Mouse (Mus musculus) right cerebral cortex, postnatal 14 days (tissue): ENCODE measurements around the gene Sart1.
"Not testable (repeated sequence)": the region's sequence is repeated elsewhere in the genome, so short reads cannot be mapped to it uniquely, and the experiment has no call there.

Experiments used
- DNase-seq: peaks from one replicate; pipeline ENCODE4 v3.0.0; 2022

Sart1 gene

DNA sequence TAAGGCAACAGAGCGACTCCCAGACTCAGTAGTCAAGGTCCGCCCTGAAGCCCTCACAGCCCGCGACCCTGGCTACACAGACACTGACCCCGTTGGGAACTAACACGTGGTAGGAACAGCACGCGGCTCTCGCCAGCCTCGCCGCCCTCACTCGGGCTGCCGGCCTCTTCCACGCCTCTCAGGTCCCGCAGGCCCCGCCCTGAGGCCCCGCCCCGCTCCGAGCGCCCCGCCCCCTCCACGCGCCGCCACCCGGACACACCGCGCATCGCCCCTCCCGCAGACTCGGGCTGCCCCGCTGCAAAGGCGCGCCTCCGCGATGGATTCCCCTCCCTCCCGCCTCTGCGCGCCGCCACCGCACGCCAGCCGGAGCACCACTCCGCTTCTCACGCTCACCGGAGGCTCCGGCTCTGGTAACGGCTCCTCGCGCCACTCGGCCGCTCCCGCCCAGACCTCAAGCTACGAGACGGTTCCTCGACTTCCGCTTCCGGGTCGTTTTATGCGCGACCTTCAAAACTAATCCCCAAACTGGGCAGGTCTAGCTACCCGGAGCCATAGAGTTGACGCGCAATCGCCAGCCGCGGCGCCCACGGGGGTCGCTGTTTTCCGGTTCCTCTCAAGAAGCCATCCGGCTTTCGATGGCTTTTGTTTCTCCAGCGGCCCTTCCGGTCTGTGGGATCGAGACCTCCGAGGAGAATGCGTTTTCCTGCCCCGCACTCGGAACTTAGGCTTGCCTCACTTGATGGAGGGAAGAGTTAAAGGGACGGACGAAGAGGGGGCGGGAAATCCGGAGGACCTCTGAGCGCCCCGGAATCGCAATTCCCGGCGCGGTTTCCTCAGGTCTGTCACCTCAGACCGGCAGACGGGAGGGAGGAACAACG, 22.1 kb downstream of the Sart1 start, which contains the start of gene Eif1ad:
Gene Eif1ad, plus strand, starts transcription at position 567 of the 878 bp plus-strand sequence.
- DNase-seq: peak; percentile 91

DNA sequence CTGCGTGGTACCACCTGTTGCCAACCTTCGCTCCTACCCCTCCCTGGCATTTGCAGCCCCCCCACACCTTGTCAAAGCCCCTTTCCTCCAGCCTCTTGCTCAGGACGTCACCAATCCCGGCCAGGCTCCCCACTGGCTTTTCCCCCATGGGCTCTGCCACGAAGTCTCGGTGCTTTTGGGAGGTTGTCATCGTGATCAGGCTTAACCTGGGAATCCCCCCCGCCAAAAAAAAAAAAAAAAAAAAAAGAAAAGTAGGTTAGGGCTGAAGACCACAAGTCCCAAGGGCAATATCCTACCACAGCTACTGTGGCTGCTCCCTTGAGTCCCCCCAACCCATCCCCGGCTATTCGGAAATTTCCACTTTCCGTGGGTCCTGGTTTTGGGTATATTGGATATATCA, 22.8 kb downstream of the Sart1 start:
- DNase-seq: no peak

DNA sequence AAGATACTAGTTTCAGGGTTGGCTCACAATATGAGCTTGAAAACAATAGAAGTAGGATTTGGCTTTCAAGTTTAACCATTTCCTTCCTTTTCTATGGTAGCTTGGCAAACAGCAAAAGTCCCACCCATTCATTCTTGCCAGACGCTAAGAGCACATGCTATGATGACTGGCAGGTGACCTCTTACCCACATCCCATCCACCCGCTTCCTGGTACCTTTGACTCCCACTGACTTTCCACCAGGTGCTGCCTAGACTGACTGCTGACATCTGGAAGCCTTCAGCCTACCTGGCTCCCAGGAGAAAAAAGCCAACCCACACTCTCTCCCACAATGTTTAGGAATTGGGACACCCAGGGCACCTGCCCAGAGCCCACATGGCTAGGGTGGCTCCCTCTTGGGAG, 24.4 kb downstream of the Sart1 start:
- DNase-seq: no peak

GRCm38 (mm10) chr19:5362186-5362585, 26.3 kb downstream of the Sart1 start:
- DNase-seq: no peak

DNA sequence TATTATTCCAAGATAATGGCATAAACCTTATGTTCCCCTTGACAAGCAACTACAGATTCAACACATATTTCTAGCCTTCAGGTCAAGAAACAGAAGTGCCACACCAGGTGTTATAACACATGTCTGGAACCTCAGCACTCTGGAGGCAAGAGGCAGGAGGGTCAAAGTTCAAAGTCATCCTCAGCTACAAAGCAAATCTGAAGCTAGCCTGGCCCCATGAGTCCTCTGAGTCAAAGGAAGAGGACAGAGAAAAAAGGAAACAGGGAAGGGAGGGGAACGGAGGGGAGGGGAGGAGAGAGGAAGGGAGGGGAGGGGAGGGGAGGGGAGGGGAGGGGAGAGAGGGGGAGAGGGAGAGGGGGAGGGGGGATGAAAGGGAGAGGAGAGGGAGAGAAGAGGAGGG, 32.4 kb downstream of the Sart1 start:
- no peak for DNase-seq

DNA sequence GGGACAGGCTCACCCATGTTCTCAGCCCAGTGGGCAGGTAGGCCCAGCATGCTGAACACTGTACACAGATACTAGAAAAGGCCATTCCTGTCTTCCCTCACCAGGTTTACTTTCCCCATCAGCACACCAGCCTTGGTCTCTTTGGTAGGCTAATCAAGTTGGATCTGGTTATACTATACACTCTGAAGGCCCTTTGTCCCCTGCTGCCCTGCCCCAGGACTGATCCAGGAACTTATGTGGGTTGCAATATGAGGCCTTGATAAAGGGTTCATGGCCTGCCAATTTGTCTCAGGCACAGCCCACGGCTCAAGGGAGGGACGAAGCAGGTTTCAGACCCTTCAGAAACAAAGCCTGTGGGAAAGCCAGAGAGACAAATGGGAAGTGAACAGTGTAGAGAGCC, 34.9 kb downstream of the Sart1 start:
- no peak for DNase-seq

- DNase-seq: not testable (repeated sequence)
Measured at GRCm38 (mm10) chr19:5349502-5349873, 39.0 kb downstream of the Sart1 start, which contains the start of gene Cst6. Cst6 (minus strand) TSS chr19:5349574.

DNA sequence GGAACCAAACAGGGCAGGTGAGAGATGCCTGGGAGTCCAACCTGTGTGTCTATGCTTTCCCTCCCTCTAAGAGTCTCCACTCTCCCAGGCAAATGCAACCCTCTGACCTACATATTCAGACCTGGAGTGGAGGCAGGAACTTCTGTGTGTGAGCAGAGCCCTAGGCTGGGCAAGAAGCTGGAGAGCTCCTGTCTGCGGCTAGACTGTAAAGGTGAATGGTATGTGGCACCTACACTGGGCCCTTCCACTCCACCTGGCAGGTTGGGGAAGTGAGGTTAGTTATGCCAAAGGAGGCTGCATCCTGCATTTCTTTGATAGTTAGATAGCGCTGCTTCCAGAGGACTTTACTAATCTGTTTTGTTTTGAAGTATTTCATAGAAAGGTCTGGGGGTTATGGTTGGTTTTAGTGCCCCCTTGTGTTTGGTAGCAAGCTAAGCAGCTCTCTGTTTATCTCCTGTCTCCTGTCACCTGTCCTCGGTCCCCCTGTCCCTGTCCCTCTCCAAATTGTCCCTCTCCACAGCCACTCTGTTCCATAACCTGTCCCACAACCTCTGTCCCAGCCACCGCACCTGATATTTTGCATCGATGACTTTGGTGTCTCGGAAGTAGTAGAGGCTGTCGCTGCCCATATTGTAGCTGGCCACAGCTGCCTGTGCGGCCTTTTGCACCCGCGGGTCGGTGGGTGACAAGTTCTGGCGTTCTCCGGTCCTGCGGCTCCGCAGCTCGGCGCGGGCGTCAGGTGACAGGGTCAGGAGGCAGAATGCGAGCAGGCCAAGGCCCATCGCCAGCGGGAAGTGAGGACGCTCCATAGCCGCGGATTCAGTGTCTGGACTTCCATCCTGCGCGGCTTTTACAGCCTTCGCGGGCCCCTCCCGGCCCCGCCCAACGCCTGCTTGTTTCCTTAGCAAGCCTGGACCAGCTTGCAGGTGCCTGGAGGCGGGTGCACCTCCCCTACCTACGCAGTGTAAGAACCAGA, 39.7 kb downstream of the Sart1 start:
- DNase-seq: peak; percentile 24

DNA sequence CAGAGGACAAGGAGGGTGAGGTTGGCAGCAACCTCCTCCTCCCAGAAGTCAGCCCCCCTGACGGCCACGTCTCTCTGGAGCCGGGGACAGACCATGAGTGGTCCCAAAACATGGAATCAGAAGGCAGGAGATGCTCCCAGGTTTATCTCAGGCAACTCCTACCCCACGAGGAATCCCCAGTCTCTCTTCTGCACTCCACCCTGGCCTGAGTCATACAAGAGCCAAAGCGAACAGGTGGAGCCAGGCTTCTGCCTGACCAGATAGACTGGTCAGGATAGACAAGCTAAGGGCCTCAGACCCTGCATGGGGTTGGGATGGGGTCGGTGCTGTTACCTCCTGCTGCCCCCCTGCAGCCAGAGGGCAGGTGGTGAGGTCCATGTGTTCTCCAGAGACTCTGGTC, 40.4 kb downstream of the Sart1 start:
- no peak for DNase-seq

DNA sequence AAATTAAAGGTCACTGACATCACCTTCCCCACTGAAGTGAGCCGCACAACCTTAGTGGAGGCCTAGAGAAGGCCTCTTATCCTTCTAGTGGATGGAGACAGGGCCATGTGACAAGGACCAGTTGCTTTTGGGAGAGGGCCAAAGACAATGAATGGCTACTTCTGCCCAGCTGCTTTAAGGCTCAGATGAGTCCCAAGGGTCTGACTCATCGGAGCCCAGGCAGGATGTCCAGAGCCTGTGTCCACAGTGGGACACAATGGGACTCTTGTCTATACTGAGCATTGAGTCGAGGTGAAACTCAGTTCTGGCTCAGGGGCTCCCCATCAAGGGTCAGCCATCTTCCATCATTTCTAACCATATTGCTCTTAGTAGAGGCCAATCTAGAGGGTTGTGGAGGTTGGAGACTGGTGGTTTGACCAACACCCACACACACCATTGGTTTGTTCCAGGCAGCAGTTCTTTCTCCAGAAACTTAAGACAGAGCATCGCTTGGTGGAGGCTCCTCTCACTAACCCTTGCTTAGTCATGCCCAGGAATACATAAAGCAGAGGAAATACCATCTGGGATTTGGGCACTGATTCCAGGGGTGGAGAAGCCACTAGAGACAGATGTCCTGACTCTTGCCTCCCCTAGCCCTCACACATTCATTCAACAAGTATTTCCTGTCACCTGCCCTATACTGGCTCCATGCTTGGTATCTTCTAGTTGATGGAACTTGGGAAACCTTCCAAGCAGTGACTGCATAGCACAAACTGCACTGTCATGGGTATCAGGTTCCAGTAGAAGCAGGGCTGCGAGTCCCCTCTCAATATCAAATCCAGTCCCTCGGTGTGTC, 43.0 kb downstream of the Sart1 start:
- DNase-seq: no peak

DNA sequence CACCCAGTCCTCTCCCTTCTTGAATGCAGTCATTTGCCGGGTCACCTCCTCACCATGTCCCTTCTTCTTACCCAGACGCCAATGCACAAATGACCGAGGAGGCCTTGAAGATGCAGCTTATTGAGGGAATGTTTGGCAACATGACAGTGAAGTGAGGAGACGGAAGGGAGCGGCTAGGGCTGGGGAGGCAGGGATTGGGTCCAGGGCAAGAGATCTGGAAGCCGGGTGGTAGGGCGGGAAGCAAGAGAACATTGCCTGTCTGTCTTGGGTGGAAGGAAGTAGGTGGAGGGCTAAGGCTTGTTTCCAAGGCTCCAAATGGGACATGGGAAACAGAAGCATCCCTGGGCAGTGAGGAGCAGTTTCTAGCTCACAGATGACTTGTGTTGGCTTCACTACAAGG, 47.1 kb downstream of the Sart1 start:
- DNase-seq: no peak

DNA sequence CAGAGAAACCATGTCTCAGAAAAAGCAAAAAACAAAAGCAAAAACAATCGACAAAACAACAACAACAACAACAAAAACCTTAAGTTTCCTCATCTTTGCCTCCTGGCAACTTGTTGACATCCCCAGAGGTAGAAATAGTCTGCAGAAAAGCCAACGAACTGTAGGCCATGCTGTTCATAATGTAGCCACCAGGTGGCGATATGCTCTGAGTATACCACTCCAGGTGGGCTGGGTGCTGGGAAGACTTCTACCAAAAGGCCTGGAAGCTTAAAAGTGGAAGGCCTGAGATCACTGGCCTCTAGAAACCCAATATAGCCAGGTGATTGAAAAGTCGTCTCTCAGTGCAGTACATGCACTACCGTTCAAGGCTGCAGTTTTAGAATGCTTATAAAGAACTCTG, 50.5 kb downstream of the Sart1 start:
- DNase-seq: peak; percentile 79

- DNase-seq: no peak
Measured at GRCm38 (mm10) chr19:5335441-5335840, 53.1 kb downstream of the Sart1 start, which contains the start of gene Catsper1. Catsper1 (plus strand) TSS chr19:5335741.

DNA sequence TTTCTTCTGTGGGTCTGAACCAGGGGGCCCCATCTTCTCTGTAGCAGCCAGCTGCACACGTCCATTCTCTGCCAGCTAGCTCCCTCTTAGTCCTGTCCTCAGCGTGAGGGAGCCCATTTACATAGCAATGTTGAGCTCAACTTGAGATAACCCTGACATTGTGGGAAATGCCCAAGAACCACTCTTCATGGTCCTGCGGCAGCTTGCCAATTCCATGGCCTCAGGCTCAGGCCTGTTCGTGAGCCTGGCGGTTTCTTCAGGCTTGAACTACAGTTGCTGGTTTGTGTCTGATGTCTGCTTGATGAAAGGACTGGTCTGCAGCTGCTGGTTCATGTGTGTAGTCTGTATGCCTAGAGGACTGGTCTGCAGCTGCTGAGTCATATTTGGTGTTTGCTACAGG, 53.8 kb downstream of the Sart1 start:
- DNase-seq: no peak

GRCm38 (mm10) chr19:5327970-5328369, 60.5 kb downstream of the Sart1 start:
- DNase-seq: no peak
